Mouse (Mus musculus): Measurements from ENCODE around the gene Ajuba. TPM values are rescaled to one million over a fixed set of nuclear protein-coding genes. Genes with fewer than 3 reads are reported as not detected.

Ajuba gene
- polyA plus RNA-seq, 1 experiment from 2014 or later, result 70.1 TPM

MicroRNAs within 50 kb of the gene (microRNA counts, 519-probe panel; counts per million panel counts)
- microRNA mmu-miR-686, result 684 counts per million, percentile 72 among the panel's probes with 10 or more counts

Small RNAs within 50 kb of the gene (microRNA-seq; reads per million reads assigned to microRNA genes)
- not detected for gene Mir686

Other genes with a start within 250 kb of the Ajuba start
- gene Oxa1l, start 216.7 kb downstream of the Ajuba start, polyA plus RNA-seq (2016; fragmentation: Nextera tagmentation; extraction: Ambion mirVana), result 60.5 and 63.1 TPM in 2 replicates
- 2.3 and 3.1 TPM in 2 replicates for gene Slc7a7, start 159.8 kb downstream of the Ajuba start, polyA plus RNA-seq (2016; fragmentation: Nextera tagmentation; extraction: Ambion mirVana)
- 198 and 219 TPM in 2 replicates for gene Mrpl52, start 150.6 kb downstream of the Ajuba start, polyA plus RNA-seq (2016; fragmentation: Nextera tagmentation; extraction: Ambion mirVana)
- 68.3 and 84.7 TPM in 2 replicates for gene Mmp14, start 145.9 kb downstream of the Ajuba start, polyA plus RNA-seq (2016; fragmentation: Nextera tagmentation; extraction: Ambion mirVana)
- 23.9 and 24.4 TPM in 2 replicates for gene Lrp10, start 113.4 kb downstream of the Ajuba start, polyA plus RNA-seq (2016; fragmentation: Nextera tagmentation; extraction: Ambion mirVana)
- gene Rem2, start 101.5 kb downstream of the Ajuba start, polyA plus RNA-seq (2016; fragmentation: Nextera tagmentation; extraction: Ambion mirVana), result 3.6 and 5.3 TPM in 2 replicates
- gene Prmt5, start 60.0 kb downstream of the Ajuba start, polyA plus RNA-seq (2016; fragmentation: Nextera tagmentation; extraction: Ambion mirVana), result 131 and 156 TPM in 2 replicates
- gene Haus4, start 22.9 kb downstream of the Ajuba start, polyA plus RNA-seq (2016; fragmentation: Nextera tagmentation; extraction: Ambion mirVana), result 57.5 and 63.0 TPM in 2 replicates
- gene 4931414P19Rik, start 28.4 kb upstream of the Ajuba start, polyA plus RNA-seq (2016; fragmentation: Nextera tagmentation; extraction: Ambion mirVana), result 11.1 and 13.5 TPM in 2 replicates
- gene Psmb5, start 40.5 kb upstream of the Ajuba start, polyA plus RNA-seq (2016; fragmentation: Nextera tagmentation; extraction: Ambion mirVana), result 508 and 553 TPM in 2 replicates
- gene Psmb11, start 43.9 kb upstream of the Ajuba start, polyA plus RNA-seq (2016; fragmentation: Nextera tagmentation; extraction: Ambion mirVana), result 0.13 and 0.14 TPM in 2 replicates
- gene Gm17606, start 63.4 kb upstream of the Ajuba start, polyA plus RNA-seq (2016; fragmentation: Nextera tagmentation; extraction: Ambion mirVana), result not detected in 2 replicates
- 7.1 and 8.1 TPM in 2 replicates for gene Cdh24, start 63.8 kb upstream of the Ajuba start, polyA plus RNA-seq (2016; fragmentation: Nextera tagmentation; extraction: Ambion mirVana)
- gene 1700123O20Rik, start 108.7 kb upstream of the Ajuba start, polyA plus RNA-seq (2016; fragmentation: Nextera tagmentation; extraction: Ambion mirVana), result 112 and 116 TPM in 2 replicates
- 142 and 144 TPM in 2 replicates for gene Acin1, start 109.4 kb upstream of the Ajuba start, polyA plus RNA-seq (2016; fragmentation: Nextera tagmentation; extraction: Ambion mirVana)
- 0.10 and 0.16 TPM in 2 replicates for gene Gm29776, start 121.3 kb upstream of the Ajuba start, polyA plus RNA-seq (2016; fragmentation: Nextera tagmentation; extraction: Ambion mirVana)
- gene Cebpe, start 134.6 kb upstream of the Ajuba start, polyA plus RNA-seq (2016; fragmentation: Nextera tagmentation; extraction: Ambion mirVana), result not detected in 2 replicates
- gene Slc7a8, start 204.4 kb upstream of the Ajuba start, polyA plus RNA-seq (2016; fragmentation: Nextera tagmentation; extraction: Ambion mirVana), result 0.50 and 0.77 TPM in 2 replicates
- gene Rnf212b, start 236.6 kb upstream of the Ajuba start, polyA plus RNA-seq (2016; fragmentation: Nextera tagmentation; extraction: Ambion mirVana), result not detected in 2 replicates